Mouse (Mus musculus) megakaryocyte-erythroid progenitor cell, adult 5 weeks (primary cell): ENCODE results near the gene Lysmd4. TPM values are rescaled to one million over a fixed set of nuclear protein-coding genes. Genes with fewer than 3 reads are reported as not detected.

Experiments used
- polyA plus RNA-seq: library from polyadenylated mRNA; stranded (reverse); fragments of >175 nt; gene quantifications from 2 replicates; pipeline ENCODE4 v1.2.3, GENCODE M21; 2012

Gene Lysmd4
- polyA plus RNA-seq, result 1.2 and 1.4 TPM in 2 replicates

DNA sequence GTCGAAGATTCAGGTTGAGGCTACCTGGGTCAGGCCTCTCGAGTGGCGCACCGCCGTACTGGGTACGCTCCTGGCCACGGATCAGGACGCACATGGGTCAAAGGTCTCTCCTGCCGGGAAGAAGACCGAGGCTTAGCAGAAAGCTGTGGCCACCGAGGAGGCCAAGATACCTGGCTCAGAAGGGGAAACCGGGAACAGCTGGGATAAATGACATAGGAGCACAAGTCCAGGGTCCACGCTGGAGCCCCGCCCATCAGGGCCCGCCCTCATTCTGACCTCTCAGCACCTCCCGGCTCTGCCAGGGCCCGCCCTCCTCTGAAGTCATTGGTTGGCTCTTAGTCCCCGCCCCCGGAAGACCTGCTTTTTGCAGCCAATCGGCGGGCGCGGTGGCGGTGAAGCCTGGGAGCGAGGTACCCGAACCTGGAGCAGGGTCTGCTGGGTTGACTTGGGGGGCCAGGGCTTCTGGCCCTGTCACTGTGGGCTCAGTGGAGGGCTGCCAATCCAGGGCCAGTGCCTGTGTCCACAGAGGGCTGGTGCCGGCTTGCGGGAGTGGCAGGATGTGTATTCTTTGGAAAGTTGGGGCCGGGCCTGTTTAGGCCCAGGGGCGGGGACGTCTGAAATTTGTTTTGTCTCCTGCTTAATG is at the start of gene Lysmd4:
Gene Lysmd4 (plus strand): TSS at position 325 of the 643 bp plus-strand sequence.

Other genes with a start within 250 kb of the Lysmd4 start
- 4.6 and 5.9 TPM in 2 replicates for gene Mef2a, start 150.3 kb downstream of the Lysmd4 start, polyA plus RNA-seq